Mouse (Mus musculus) myocyte (in vitro differentiated cells): Measurements from ENCODE around the gene Sidt1.

Source experiments
- POLR2A ChIP-seq: IDR thresholded peaks from one replicate; pipeline ENCODE4 v1.6.1; 2011; ENCODE audit warnings: low read depth, mild to moderate bottlenecking, control low read depth, moderate library complexity; ENCODE audit not compliant: insufficient read length
- USF1 ChIP-seq: IDR thresholded peaks from one replicate; pipeline ENCODE4 v1.6.1; 2011; ENCODE audit warnings: low read depth, mild to moderate bottlenecking, control low read depth, moderate library complexity

DNA sequence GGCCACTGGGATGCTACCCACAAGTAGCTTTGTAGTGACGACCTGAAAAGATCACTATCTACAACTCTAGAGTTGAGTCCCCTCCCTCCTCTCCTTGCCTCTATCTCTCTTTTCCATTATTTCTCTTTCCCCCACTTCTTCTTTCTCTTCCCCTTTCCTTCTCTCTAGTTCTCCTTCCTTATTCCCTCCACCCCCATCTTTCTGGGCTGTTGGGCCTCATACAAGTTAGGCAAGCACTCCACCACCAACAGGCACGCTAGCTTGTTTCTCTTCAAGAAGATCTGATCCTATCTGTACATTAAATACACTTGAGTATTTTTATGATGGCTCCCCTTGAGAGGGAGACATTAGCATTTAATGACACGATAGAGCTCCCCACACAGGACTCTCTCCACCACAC, 51.0 kb downstream of the Sidt1 start:
- TF ChIP-seq USF1 (no peak), POLR2A (no peak)
